Mouse (Mus musculus): ENCODE measurements at regions not wholly inside any gene's neighbourhood (a gene's known extent, or its start where the extent isn't known, plus 50 kb on each side); places are given as distances from the start of the nearest gene placed in this dataset.

DNA sequence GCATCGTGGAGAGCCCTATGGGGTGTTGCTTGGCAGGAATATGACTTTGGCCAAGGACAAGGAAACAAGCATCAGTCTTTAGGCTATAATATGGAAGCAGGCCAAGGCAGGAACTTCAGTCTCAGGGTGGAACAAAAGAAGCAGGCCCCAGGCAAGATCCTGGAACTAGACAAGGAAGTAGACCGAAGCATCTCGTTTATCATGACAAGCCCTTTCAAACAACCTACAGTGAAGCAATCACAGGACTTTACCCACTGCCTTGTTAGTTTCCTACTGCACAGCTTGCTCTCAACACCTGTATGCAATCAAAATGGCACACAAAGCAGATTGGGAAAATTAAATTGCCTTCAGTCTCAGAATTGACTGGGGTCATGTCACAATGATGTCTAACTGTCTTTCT is 163.2 kb upstream of the Gulp1 start:
- DNase-seq, result no peak

- DNase-seq, result no peak
Measured at GRCm38 (mm10) chr1:44392141-44392540, 159.2 kb upstream of the Gulp1 start.

DNA sequence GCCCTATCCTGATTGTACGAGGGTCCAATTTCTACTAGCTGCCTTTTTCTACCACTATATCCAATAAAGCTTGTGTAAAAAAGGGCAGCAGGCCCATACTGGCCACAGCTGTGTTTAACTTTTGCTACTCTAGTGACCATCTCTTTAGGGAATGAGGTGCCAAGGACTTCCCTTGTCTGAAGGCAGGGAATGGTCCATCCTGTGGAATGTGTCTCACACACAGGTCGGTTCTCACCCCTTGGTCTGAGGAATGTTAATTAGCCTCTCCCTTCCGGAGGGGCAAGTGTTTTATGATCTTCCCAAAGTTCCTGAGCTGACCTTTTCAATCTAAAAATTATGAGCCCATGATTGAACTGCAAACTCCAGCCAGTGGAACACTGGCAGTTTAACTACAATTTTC is 155.8 kb upstream of the Gulp1 start:
- DNase-seq, result no peak

- no peak for DNase-seq
Measured at GRCm38 (mm10) chr1:44398066-44398465, 153.2 kb upstream of the Gulp1 start.

- peak; percentile 2 to 47 for DNase-seq
Measured at GRCm38 (mm10) chr1:44437822-44438221, 113.5 kb upstream of the Gulp1 start.
